Mouse (Mus musculus): ENCODE measurements around the gene 2410141K09Rik.
"Not testable (repeated sequence)": the region's sequence is repeated elsewhere in the genome, so short reads cannot be mapped to it uniquely, and the experiment has no call there.

The 2410141K09Rik gene

DNA sequence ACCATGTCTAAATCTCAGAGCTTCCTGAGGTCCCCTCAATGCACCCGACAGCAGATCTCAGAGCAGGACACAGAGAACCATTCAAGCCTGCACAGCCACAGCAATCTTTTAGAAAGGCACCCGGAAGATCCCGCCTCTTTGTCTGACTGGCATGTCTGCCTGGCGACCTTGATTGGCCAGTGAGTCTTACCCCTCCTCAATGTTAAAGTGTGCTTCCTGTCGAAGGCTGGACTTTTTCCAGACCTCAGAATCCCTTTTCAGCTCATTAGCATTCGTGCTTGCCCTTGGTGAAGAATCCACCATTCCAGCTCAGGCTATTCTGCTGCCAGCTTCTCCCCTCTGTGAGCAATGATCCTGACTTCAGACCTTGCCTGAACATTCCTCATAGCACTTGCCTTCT lies at the start of gene 2410141K09Rik:
TSS of gene 2410141K09Rik (minus strand) at position 101 of the 400 bp plus-strand sequence.
- not testable (repeated sequence) for DNase-seq (ENCODE audit: low read depth)

- not testable (repeated sequence) for DNase-seq (ENCODE audit: low read depth)
Observed at GRCm38 (mm10) chr13:66426858-66427257, 14.1 kb downstream of the 2410141K09Rik start.

DNA sequence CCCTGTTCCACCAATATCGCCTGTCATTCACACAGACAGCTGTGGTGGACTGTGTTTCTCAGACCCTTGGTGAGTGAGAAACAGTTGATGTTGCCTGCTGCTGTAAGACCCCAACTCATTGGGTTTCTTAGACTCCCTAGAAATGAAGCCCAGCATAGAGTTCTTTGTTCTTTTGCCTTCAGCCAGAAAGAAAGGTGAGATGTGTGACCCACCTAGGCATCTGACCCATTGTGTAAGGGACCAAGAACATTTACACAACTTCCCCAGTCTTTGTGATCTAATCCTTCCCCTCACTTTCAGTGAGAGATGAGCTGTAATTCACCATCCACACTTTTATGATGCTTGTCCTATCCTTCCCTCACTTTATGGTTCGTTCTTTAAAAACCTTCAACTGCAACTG lies 26.0 kb downstream of the 2410141K09Rik start:
- DNase-seq (ENCODE audit: low read depth): not testable (repeated sequence)
